Mouse (Mus musculus) forebrain, embryonic 14.5 days (tissue): ENCODE measurements around the gene Ly86. TPM values are rescaled to one million over a fixed set of nuclear protein-coding genes. Genes with fewer than 3 reads are reported as not detected.

ENCODE experiments used
- ATAC-seq: fragments of 200-750 bp; cut with Nextera tagmentation; 2 replicates; pipeline ENCODE4 v1.8.0; 2017; ENCODE audit warnings: mild to moderate bottlenecking, moderate library complexity
- DNase-seq: peaks from one replicate; pipeline ENCODE4 v3.0.0-alpha.2; 2015; ENCODE audit warnings: low spot score
- H3K27ac ChIP-seq: fragments of 300-500 bp; sonication (generic); 2 replicates; pipeline ENCODE4 v1.5.1; 2014; ENCODE audit warnings: low read depth, mild to moderate bottlenecking, control low read depth, low read length, moderate library complexity
- H3K27me3 ChIP-seq: fragments of 300-500 bp; sonication (generic); replicated peaks from 2 replicates; pipeline ENCODE4 v1.6.1; 2014; ENCODE audit warnings: low read length, control low read depth, mixed read lengths; ENCODE audit not compliant: control insufficient read depth, insufficient read depth
- H3K36me3 ChIP-seq: fragments of 300-500 bp; sonication (generic); 2 replicates; pipeline ENCODE4 v1.6.1; 2014; ENCODE audit warnings: low read length, control low read depth; ENCODE audit not compliant: control insufficient read depth, insufficient read depth
- H3K4me1 ChIP-seq: fragments of 300-500 bp; sonication (generic); 2 replicates; pipeline ENCODE4 v1.6.1; 2014; ENCODE audit warnings: antibody characterized with exemption, low read length, control low read depth; ENCODE audit not compliant: control insufficient read depth, insufficient read depth
- H3K4me2 ChIP-seq: fragments of 300-500 bp; sonication (generic); 2 replicates; pipeline ENCODE4 v1.6.1; 2014; ENCODE audit warnings: mild to moderate bottlenecking, control low read depth, low read length
- H3K4me3 ChIP-seq: fragments of 300-500 bp; sonication (generic); 2 replicates; pipeline ENCODE4 v1.5.1; 2014; ENCODE audit warnings: low read depth, low read length, control low read depth
- H3K9ac ChIP-seq: fragments of 300-500 bp; sonication (generic); 2 replicates; pipeline ENCODE4 v1.6.1; 2014; ENCODE audit warnings: mild to moderate bottlenecking, low read length, control low read depth, moderate library complexity
- H3K9me3 ChIP-seq: fragments of 300-500 bp; sonication (generic); replicated peaks from 2 replicates; pipeline ENCODE4 v1.6.1; 2016; ENCODE audit warnings: low read length, control low read depth, mixed read lengths; ENCODE audit not compliant: control insufficient read depth
- WGBS: fragments of 180-500 bp; shearing (Covaris S2); extraction: QIAGEN DNeasy Blood & Tissue Kit; methylation state at CpG from one replicate; pipeline ENCODE4 v1.1.7; 2014; 5-methylcytosine and 5-hydroxymethylcytosine counted together
- polyA plus RNA-seq: library from polyadenylated mRNA; unstranded; fragments of >200 nt; fragmentation: Nextera tagmentation; extraction: Ambion mirVana; gene quantifications from 2 replicates; pipeline ENCODE4 v1.2.1, GENCODE M21; 2014

Gene Ly86
- polyA plus RNA-seq, 1 experiment from 2014 or later: 11.2 TPM

GRCm38 (mm10) chr13:37342804-37343203 lies 2.2 kb upstream of the Ly86 start:
- DNase-seq (no peak), ATAC-seq (no peak)
- Histone ChIP-seq H3K27me3 (no peaks in the 10 kb centered on the region), H3K4me3 (no peak overlapping the region), H3K9me3 (no peaks in the 10 kb centered on the region), H3K9ac (no peak overlapping the region), H3K36me3 (no peaks in the 10 kb centered on the region), H3K4me2 (no peak overlapping the region), H3K27ac (no peak overlapping the region), H3K4me1 (no peaks in the 10 kb centered on the region)
- WGBS: 94% methylated on average over 1 of the region's 1 CpGs

DNA sequence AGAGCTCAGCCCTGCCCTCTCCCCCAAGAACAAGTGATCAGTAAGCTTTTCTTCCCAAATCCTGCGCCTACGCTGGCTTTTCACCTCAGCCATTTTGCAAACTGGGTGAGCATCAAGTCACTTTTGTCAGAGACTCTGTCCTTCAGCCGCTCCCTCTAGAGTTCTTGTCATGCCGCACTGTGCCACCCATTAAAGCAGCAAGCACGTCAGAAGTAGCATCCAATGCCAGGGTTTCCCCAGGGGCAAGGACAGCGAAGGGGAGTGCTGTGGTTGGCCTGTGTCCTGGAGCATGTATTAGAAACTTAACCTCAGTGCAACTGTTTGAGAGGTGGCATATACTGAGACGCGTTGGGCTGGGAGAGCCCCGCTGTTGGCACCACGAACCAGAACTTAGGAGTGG lies 815 bp downstream of the Ly86 start:
- 91% methylated on average over 10 of the region's 10 CpGs for WGBS
- H3K27me3 ChIP-seq: no peaks in the 10 kb centered on the region
- H3K36me3 ChIP-seq: no peaks in the 10 kb centered on the region
- H3K9ac ChIP-seq: no peak overlapping the region
- no peaks in the 10 kb centered on the region for H3K9me3 ChIP-seq
- H3K27ac ChIP-seq: no peak overlapping the region
- H3K4me2 ChIP-seq: no peak overlapping the region
- no peaks in the 10 kb centered on the region for H3K4me1 ChIP-seq
- ATAC-seq (no peak), DNase-seq (no peak)
- H3K4me3 ChIP-seq: no peak overlapping the region

DNA sequence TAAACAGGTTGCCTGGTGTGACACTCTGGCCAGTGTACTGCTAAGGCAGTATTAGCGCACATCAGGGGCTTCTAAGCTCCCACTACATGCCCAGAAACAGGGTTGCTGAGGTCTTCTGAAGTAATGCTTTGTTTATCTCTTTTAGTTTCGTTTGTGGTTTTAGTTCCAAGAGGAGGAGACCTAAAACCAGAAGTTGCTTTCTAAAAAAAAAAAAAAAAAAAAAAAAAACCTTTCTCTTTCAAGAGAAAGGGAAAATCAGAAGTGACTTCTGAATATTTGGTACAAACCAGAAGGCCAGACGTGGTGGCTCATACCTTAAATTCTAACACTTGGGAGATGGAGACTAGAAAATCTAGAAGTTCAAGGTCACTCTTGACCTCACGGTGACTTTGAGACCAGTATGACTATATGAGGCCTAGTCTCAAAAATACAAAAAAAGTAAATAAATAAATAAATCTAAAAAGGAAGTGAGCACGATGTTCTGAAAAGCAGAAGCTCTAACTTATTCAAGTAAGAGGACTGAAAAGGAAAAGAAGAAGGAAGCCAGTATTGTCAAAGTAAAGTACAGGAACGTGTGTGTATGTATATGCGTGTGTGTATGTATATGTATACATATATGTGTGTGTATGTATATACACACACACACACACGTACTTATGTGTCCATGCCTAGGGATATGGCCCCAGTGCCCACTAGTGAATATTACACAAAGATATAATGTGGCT lies 3.0 kb downstream of the Ly86 start:
- Histone ChIP-seq H3K4me3 (no peak overlapping the region), H3K27ac (no peak overlapping the region), H3K36me3 (no peaks in the 10 kb centered on the region), H3K4me2 (no peak overlapping the region), H3K9ac (no peak overlapping the region), H3K9me3 (no peaks in the 10 kb centered on the region), H3K4me1 (no peaks in the 10 kb centered on the region), H3K27me3 (no peaks in the 10 kb centered on the region)
- WGBS: 86% methylated on average over 8 of the region's 8 CpGs
- ATAC-seq (no peak), DNase-seq (no peak)

GRCm38 (mm10) chr13:37349051-37349450 lies 4.0 kb downstream of the Ly86 start:
- Histone ChIP-seq H3K4me3 (no peak overlapping the region), H3K27ac (no peak overlapping the region), H3K9ac (no peak overlapping the region), H3K36me3 (no peaks in the 10 kb centered on the region), H3K27me3 (no peaks in the 10 kb centered on the region), H3K4me2 (no peak overlapping the region), H3K9me3 (no peaks in the 10 kb centered on the region), H3K4me1 (no peaks in the 10 kb centered on the region)
- DNase-seq (no peak), ATAC-seq (no peak)
- 89% methylated on average over 5 of the region's 5 CpGs for WGBS

DNA sequence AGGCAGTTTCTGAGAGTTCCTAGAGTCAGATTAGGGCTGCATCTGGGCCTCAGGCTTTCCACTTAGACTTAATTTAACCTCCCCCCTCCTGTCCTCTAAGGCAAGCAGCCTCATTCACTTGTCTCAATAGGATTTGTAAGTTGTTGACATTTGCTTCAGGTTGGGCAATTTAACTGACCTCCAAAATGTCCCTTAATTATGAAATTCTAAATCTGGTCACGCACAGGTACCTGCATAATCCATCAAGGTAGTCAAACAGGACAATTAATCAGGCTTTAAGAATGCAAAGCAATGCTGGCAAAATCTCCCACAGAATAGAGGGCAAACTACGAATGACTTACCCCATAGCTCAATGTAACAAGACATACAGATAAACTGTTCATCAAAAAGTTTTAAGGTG lies 8.0 kb downstream of the Ly86 start:
- Histone ChIP-seq H3K4me3 (no peak overlapping the region), H3K27me3 (no peaks in the 10 kb centered on the region), H3K9me3 (no peaks in the 10 kb centered on the region), H3K27ac (no peak overlapping the region), H3K9ac (no peak overlapping the region), H3K36me3 (no peaks in the 10 kb centered on the region), H3K4me2 (no peak overlapping the region), H3K4me1 (no peaks in the 10 kb centered on the region)
- DNase-seq (no peak), ATAC-seq (no peak)
- WGBS: 71% methylated on average over 2 of the region's 2 CpGs

- no peak for DNase-seq
- 75% methylated on average over 4 of the region's 4 CpGs for WGBS
- Histone ChIP-seq H3K27ac (no peak overlapping the region), H3K4me3 (no peak overlapping the region), H3K9ac (no peak overlapping the region), H3K36me3 (no peaks in the 10 kb centered on the region), H3K4me1 (no peaks in the 10 kb centered on the region), H3K4me2 (no peak overlapping the region), H3K9me3 (no peaks in the 10 kb centered on the region), H3K27me3 (no peaks in the 10 kb centered on the region)
- ATAC-seq: no peak
These were observed 8.9 kb downstream of the Ly86 start for GRCm38 (mm10) chr13:37353868-37354267.

DNA sequence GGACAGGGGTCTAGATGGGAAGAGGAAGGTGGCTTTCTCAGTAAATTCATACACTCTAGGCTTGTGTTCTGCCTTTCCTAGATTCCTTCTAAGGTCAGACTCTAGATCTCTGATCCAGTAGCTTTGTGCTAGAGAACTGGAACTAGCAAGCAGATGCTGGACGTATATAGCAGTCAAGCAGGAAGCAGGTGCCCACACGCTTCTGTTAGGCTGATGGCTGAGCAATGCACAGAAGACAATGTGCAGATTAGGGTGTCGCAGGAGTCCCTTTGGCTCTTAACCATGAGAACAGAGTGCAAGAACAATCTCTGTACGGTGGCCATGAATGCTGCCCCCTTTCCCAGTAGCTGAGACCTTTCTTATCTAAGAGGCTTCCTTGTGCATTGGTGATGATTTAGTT lies 9.4 kb downstream of the Ly86 start:
- H3K9me3 ChIP-seq: no peaks in the 10 kb centered on the region
- no peaks in the 10 kb centered on the region for H3K4me1 ChIP-seq
- H3K36me3 ChIP-seq: no peaks in the 10 kb centered on the region
- no peak for ATAC-seq
- no peak for DNase-seq
- H3K9ac ChIP-seq: no peak overlapping the region
- WGBS: 90% methylated on average over 4 of the region's 4 CpGs
- no peak overlapping the region for H3K27ac ChIP-seq
- H3K27me3 ChIP-seq: no peaks in the 10 kb centered on the region
- H3K4me3 ChIP-seq: no peak overlapping the region
- H3K4me2 ChIP-seq: no peak overlapping the region

GRCm38 (mm10) chr13:37355642-37356331 lies 10.8 kb downstream of the Ly86 start:
- 95% methylated on average over 10 of the region's 10 CpGs for WGBS
- Histone ChIP-seq H3K9ac (no peak overlapping the region), H3K4me3 (no peak overlapping the region), H3K9me3 (no peaks in the 10 kb centered on the region), H3K4me2 (no peak overlapping the region), H3K27ac (no peak overlapping the region), H3K36me3 (no peaks in the 10 kb centered on the region), H3K4me1 (no peaks in the 10 kb centered on the region), H3K27me3 (no peaks in the 10 kb centered on the region)
- ATAC-seq: no peak
- DNase-seq: no peak

GRCm38 (mm10) chr13:37356549-37356948 lies 11.5 kb downstream of the Ly86 start:
- no peaks in the 10 kb centered on the region for H3K9me3 ChIP-seq
- ATAC-seq (no peak), DNase-seq (no peak)
- WGBS: 97% methylated on average over 2 of the region's 2 CpGs
- no peaks in the 10 kb centered on the region for H3K4me1 ChIP-seq
- H3K36me3 ChIP-seq: no peaks in the 10 kb centered on the region
- H3K27ac ChIP-seq: no peak overlapping the region
- no peak overlapping the region for H3K4me2 ChIP-seq
- H3K9ac ChIP-seq: no peak overlapping the region
- H3K27me3 ChIP-seq: no peaks in the 10 kb centered on the region
- H3K4me3 ChIP-seq: no peak overlapping the region
